Mouse (Mus musculus) kidney, postnatal 14 days (tissue): ENCODE measurements around the gene Rcan1.
"Not testable (repeated sequence)": the region's sequence is repeated elsewhere in the genome, so short reads cannot be mapped to it uniquely, and the experiment has no call there.

Experiments
- DNase-seq: peaks from one replicate; pipeline ENCODE4 v3.0.0; 2022; ENCODE audit warnings: mixed read lengths

The Rcan1 gene

GRCm38 (mm10) chr16:92470706-92471105 is at the start of gene Rcan1:
TSS of gene Rcan1 (minus strand) at chr16:92470867.
- no peak for DNase-seq

- peak; percentile 55 for DNase-seq
Observed at GRCm38 (mm10) chr16:92519820-92520492, 49.3 kb upstream of the Rcan1 start.

GRCm38 (mm10) chr16:92518718-92519117 is 48.1 kb upstream of the Rcan1 start:
- DNase-seq = peak; percentile 55

- no peak for DNase-seq
Observed at GRCm38 (mm10) chr16:92516139-92516538, 45.5 kb upstream of the Rcan1 start.

- DNase-seq = not testable (repeated sequence)
Observed at GRCm38 (mm10) chr16:92514896-92515295, 44.2 kb upstream of the Rcan1 start.

- DNase-seq = no peak
Observed at GRCm38 (mm10) chr16:92511773-92512391, 41.2 kb upstream of the Rcan1 start.

GRCm38 (mm10) chr16:92510835-92511772 is 40.4 kb upstream of the Rcan1 start:
- DNase-seq = no peak

GRCm38 (mm10) chr16:92507573-92507972 is 36.9 kb upstream of the Rcan1 start:
- DNase-seq = no peak

GRCm38 (mm10) chr16:92503105-92503504 is 32.4 kb upstream of the Rcan1 start:
- DNase-seq = no peak

- DNase-seq = no peak
Observed at GRCm38 (mm10) chr16:92500534-92500933, 29.9 kb upstream of the Rcan1 start.

GRCm38 (mm10) chr16:92499324-92499723 is 28.7 kb upstream of the Rcan1 start:
- DNase-seq = no peak

GRCm38 (mm10) chr16:92498589-92498981 is 27.9 kb upstream of the Rcan1 start:
- DNase-seq = peak; percentile 12

GRCm38 (mm10) chr16:92497851-92498588 is 27.4 kb upstream of the Rcan1 start:
- no peak for DNase-seq

GRCm38 (mm10) chr16:92489356-92489755 is 18.7 kb upstream of the Rcan1 start:
- no peak for DNase-seq

GRCm38 (mm10) chr16:92488456-92488855 is 17.8 kb upstream of the Rcan1 start:
- DNase-seq = no peak

GRCm38 (mm10) chr16:92487489-92487888 is 16.8 kb upstream of the Rcan1 start:
- DNase-seq = peak; percentile 43

- no peak for DNase-seq
Observed at GRCm38 (mm10) chr16:92487086-92487485, 16.4 kb upstream of the Rcan1 start.

GRCm38 (mm10) chr16:92485436-92485835 is 14.8 kb upstream of the Rcan1 start, which contains the start of gene Clic6:
TSS of gene Clic6 (plus strand) at chr16:92485736.
- DNase-seq = no peak

GRCm38 (mm10) chr16:92478561-92479150 is 8.0 kb upstream of the Rcan1 start:
- DNase-seq = peak; percentile 73

- DNase-seq = peak; percentile 18
Observed at GRCm38 (mm10) chr16:92475093-92475860, 4.6 kb upstream of the Rcan1 start.

GRCm38 (mm10) chr16:92472898-92473297 is 2.2 kb upstream of the Rcan1 start:
- no peak for DNase-seq
